Mouse (Mus musculus) midbrain, embryonic 15.5 days (tissue): ENCODE results near the gene Rab20. TPM values are rescaled to one million over a fixed set of nuclear protein-coding genes. Genes with fewer than 3 reads are reported as not detected.

Experiments used
- ATAC-seq: fragments of 200-750 bp; cut with Nextera tagmentation; replicated peaks from 2 replicates; pipeline ENCODE4 v1.8.0; 2017; ENCODE audit warnings: moderate TSS enrichment
- H3K27ac ChIP-seq: fragments of 300-500 bp; sonication (generic); 2 replicates; pipeline ENCODE4 v1.5.1; 2015; ENCODE audit warnings: mild to moderate bottlenecking, inconsistent platforms
- H3K27me3 ChIP-seq: fragments of 300-500 bp; sonication (generic); replicated peaks from 2 replicates; pipeline ENCODE4 v1.6.1; 2015; ENCODE audit warnings: inconsistent platforms
- H3K36me3 ChIP-seq: fragments of 300-500 bp; sonication (generic); replicated peaks from 2 replicates; pipeline ENCODE4 v1.6.1; 2015; ENCODE audit warnings: inconsistent platforms
- H3K4me1 ChIP-seq: fragments of 300-500 bp; sonication (generic); 2 replicates; pipeline ENCODE4 v1.6.1; 2015; ENCODE audit warnings: inconsistent platforms
- H3K4me2 ChIP-seq: fragments of 300-500 bp; sonication (generic); 2 replicates; pipeline ENCODE4 v1.6.1; 2015; ENCODE audit warnings: inconsistent platforms, mild to moderate bottlenecking, moderate library complexity
- H3K4me3 ChIP-seq: fragments of 300-500 bp; sonication (generic); 2 replicates; pipeline ENCODE4 v1.5.1; 2015; ENCODE audit warnings: mild to moderate bottlenecking, inconsistent platforms
- H3K9ac ChIP-seq: fragments of 300-500 bp; sonication (generic); 2 replicates; pipeline ENCODE4 v1.6.1; 2015; ENCODE audit warnings: mild to moderate bottlenecking, inconsistent platforms
- H3K9me3 ChIP-seq: fragments of 300-500 bp; sonication (generic); 2 replicates; pipeline ENCODE4 v1.6.1; 2016; ENCODE audit warnings: inconsistent platforms
- WGBS: fragments of 180-500 bp; shearing (Covaris S2); methylation state at CpG from one replicate; pipeline ENCODE4 v1.1.7; 2015; ENCODE audit warnings: mixed read lengths; 5-methylcytosine and 5-hydroxymethylcytosine counted together
- polyA plus RNA-seq: library from polyadenylated mRNA; unstranded; fragments of >200 nt; fragmentation: Nextera tagmentation; extraction: Ambion mirVana; gene quantifications from 2 replicates; pipeline ENCODE4 v1.2.1, GENCODE M21; 2015

Gene Rab20
- polyA plus RNA-seq, 1 experiment from 2014 or later, result 0.71 TPM

- Histone ChIP-seq H3K9me3 (no peaks in the 10 kb centered on the region), H3K27ac (no peak overlapping the region), H3K4me2 (no peak overlapping the region), H3K9ac (no peak overlapping the region), H3K27me3 (no peaks in the 10 kb centered on the region; the same call in 1 of the 2 replicates), H3K4me1 (peaks cover 3% of the 10 kb centered on the region; the same call in 1 of the 2 replicates), H3K4me3 (no peak overlapping the region), H3K36me3 (no peaks in the 10 kb centered on the region)
- no peak for ATAC-seq
- WGBS, result 93% methylated on average over 23 of the region's 23 CpGs
These were observed 30.5 kb downstream of the Rab20 start for GRCm38 (mm10) chr8:11447910-11448570.

- Histone ChIP-seq H3K36me3 (no peaks in the 10 kb centered on the region), H3K27me3 (no peaks in the 10 kb centered on the region), H3K9me3 (no peaks in the 10 kb centered on the region), H3K4me1 (no peaks in the 10 kb centered on the region), H3K4me3 (no peak overlapping the region), H3K4me2 (no peak overlapping the region), H3K27ac (no peak overlapping the region), H3K9ac (no peak overlapping the region)
- WGBS, result 94% methylated on average over 13 of the region's 13 CpGs
- ATAC-seq, result no peak
These were observed 32.7 kb downstream of the Rab20 start for GRCm38 (mm10) chr8:11445790-11446189.

GRCm38 (mm10) chr8:11444216-11444615 lies 34.3 kb downstream of the Rab20 start:
- Histone ChIP-seq H3K9me3 (no peaks in the 10 kb centered on the region), H3K27ac (no peak overlapping the region), H3K4me3 (no peak overlapping the region), H3K36me3 (no peaks in the 10 kb centered on the region), H3K4me2 (no peak overlapping the region), H3K27me3 (no peaks in the 10 kb centered on the region), H3K9ac (no peak overlapping the region), H3K4me1 (no peaks in the 10 kb centered on the region)
- ATAC-seq, result no peak
- WGBS, result 85% methylated on average over 7 of the region's 7 CpGs

GRCm38 (mm10) chr8:11443611-11444010 lies 34.9 kb downstream of the Rab20 start:
- H3K9me3 ChIP-seq, result no peaks in the 10 kb centered on the region
- H3K27me3 ChIP-seq, result no peaks in the 10 kb centered on the region
- ATAC-seq, result no peak
- no peak overlapping the region for H3K27ac ChIP-seq
- no peak overlapping the region for H3K4me3 ChIP-seq
- no peaks in the 10 kb centered on the region for H3K36me3 ChIP-seq
- WGBS, result 85% methylated on average over 9 of the region's 9 CpGs
- H3K9ac ChIP-seq, result no peak overlapping the region
- no peaks in the 10 kb centered on the region for H3K4me1 ChIP-seq
- H3K4me2 ChIP-seq, result no peak overlapping the region

GRCm38 (mm10) chr8:11441291-11441690 lies 37.2 kb downstream of the Rab20 start:
- no peak overlapping the region for H3K27ac ChIP-seq
- no peaks in the 10 kb centered on the region for H3K36me3 ChIP-seq
- H3K9ac ChIP-seq, result no peak overlapping the region
- H3K4me2 ChIP-seq, result no peak overlapping the region
- H3K4me1 ChIP-seq, result no peaks in the 10 kb centered on the region
- WGBS, result 89% methylated on average over 6 of the region's 6 CpGs
- no peaks in the 10 kb centered on the region for H3K27me3 ChIP-seq
- ATAC-seq, result no peak
- H3K9me3 ChIP-seq, result no peaks in the 10 kb centered on the region
- H3K4me3 ChIP-seq, result no peak overlapping the region

- no peak for ATAC-seq
- H3K27me3 ChIP-seq, result no peaks in the 10 kb centered on the region
- H3K4me2 ChIP-seq, result no peak overlapping the region
- WGBS, result 57% methylated on average over 12 of the region's 12 CpGs
- no peaks in the 10 kb centered on the region for H3K36me3 ChIP-seq
- H3K27ac ChIP-seq, result no peak overlapping the region
- H3K9me3 ChIP-seq, result no peaks in the 10 kb centered on the region
- H3K4me3 ChIP-seq, result no peak overlapping the region
- H3K4me1 ChIP-seq, result no peaks in the 10 kb centered on the region
- H3K9ac ChIP-seq, result no peak overlapping the region
These were observed 40.6 kb downstream of the Rab20 start for GRCm38 (mm10) chr8:11437862-11438261.

- Histone ChIP-seq H3K9ac (no peak overlapping the region), H3K36me3 (no peaks in the 10 kb centered on the region), H3K4me3 (no peak overlapping the region), H3K9me3 (no peaks in the 10 kb centered on the region), H3K27ac (no peak overlapping the region), H3K4me2 (no peak overlapping the region), H3K4me1 (no peaks in the 10 kb centered on the region), H3K27me3 (no peaks in the 10 kb centered on the region)
- 54% methylated on average over 5 of the region's 5 CpGs for WGBS
- no peak for ATAC-seq
These were observed 47.8 kb downstream of the Rab20 start for GRCm38 (mm10) chr8:11430688-11431087.

GRCm38 (mm10) chr8:11423091-11423490 lies 55.4 kb downstream of the Rab20 start:
- H3K27ac ChIP-seq, result no peak overlapping the region
- no peaks in the 10 kb centered on the region for H3K36me3 ChIP-seq
- 59% methylated on average over 7 of the region's 7 CpGs for WGBS
- no peak overlapping the region for H3K4me2 ChIP-seq
- H3K4me1 ChIP-seq, result 0 out of 2 replicates have a peak, but pooled peaks cover 5% of the 10 kb centered on the region
- H3K27me3 ChIP-seq, result no peaks in the 10 kb centered on the region
- ATAC-seq, result no peak
- no peak overlapping the region for H3K9ac ChIP-seq
- no peaks in the 10 kb centered on the region for H3K9me3 ChIP-seq
- no peak overlapping the region for H3K4me3 ChIP-seq

- 0 out of 2 replicates have a peak, but pooled peaks cover 5% of the 10 kb centered on the region for H3K4me1 ChIP-seq
- H3K9ac ChIP-seq, result no peak overlapping the region
- no peak overlapping the region for H3K27ac ChIP-seq
- H3K4me3 ChIP-seq, result no peak overlapping the region
- no peaks in the 10 kb centered on the region for H3K9me3 ChIP-seq
- 82% methylated on average over 6 of the region's 6 CpGs for WGBS
- no peak for ATAC-seq
- no peak overlapping the region for H3K4me2 ChIP-seq
- H3K27me3 ChIP-seq, result no peaks in the 10 kb centered on the region
- H3K36me3 ChIP-seq, result no peaks in the 10 kb centered on the region
These were observed 56.5 kb downstream of the Rab20 start for GRCm38 (mm10) chr8:11421968-11422367.

- Histone ChIP-seq H3K9me3 (no peaks in the 10 kb centered on the region), H3K4me1 (0 out of 2 replicates have a peak, but pooled peaks cover 5% of the 10 kb centered on the region), H3K4me3 (no peak overlapping the region), H3K27ac (no peak overlapping the region), H3K36me3 (no peaks in the 10 kb centered on the region), H3K27me3 (no peaks in the 10 kb centered on the region), H3K9ac (no peak overlapping the region), H3K4me2 (no peak overlapping the region)
- ATAC-seq, result no peak
- WGBS, result 45% methylated on average over 14 of the region's 14 CpGs
These were observed 57.4 kb downstream of the Rab20 start for GRCm38 (mm10) chr8:11421105-11421504.

- Histone ChIP-seq H3K27me3 (no peaks in the 10 kb centered on the region), H3K9me3 (no peaks in the 10 kb centered on the region), H3K4me3 (no peak overlapping the region), H3K4me1 (peaks cover 9% of the 10 kb centered on the region), H3K36me3 (no peaks in the 10 kb centered on the region), H3K4me2 (no peak overlapping the region), H3K27ac (peak overlapping the region; percentile 43), H3K9ac (no peak overlapping the region)
- ATAC-seq, result peak; percentile 35
- WGBS, result 9% methylated on average over 2 of the region's 2 CpGs
These were observed 58.9 kb downstream of the Rab20 start for GRCm38 (mm10) chr8:11419645-11420044.

- Histone ChIP-seq H3K4me2 (no peak overlapping the region), H3K27ac (peak overlapping the region; percentile 63), H3K9me3 (no peaks in the 10 kb centered on the region), H3K4me1 (peaks cover 13% of the 10 kb centered on the region), H3K9ac (no peak overlapping the region), H3K4me3 (no peak overlapping the region), H3K27me3 (no peaks in the 10 kb centered on the region), H3K36me3 (no peaks in the 10 kb centered on the region)
- peak; percentile 68 for ATAC-seq
- WGBS, result 29% methylated on average over 6 of the region's 6 CpGs
These were observed 59.3 kb downstream of the Rab20 start for GRCm38 (mm10) chr8:11419232-11419631.

- H3K4me2 ChIP-seq, result no peak overlapping the region
- ATAC-seq, result no peak
- H3K36me3 ChIP-seq, result no peaks in the 10 kb centered on the region
- H3K4me3 ChIP-seq, result no peak overlapping the region
- no peak overlapping the region for H3K9ac ChIP-seq
- H3K27ac ChIP-seq, result no peak overlapping the region
- WGBS, result 62% methylated on average over 13 of the region's 13 CpGs
- H3K9me3 ChIP-seq, result no peaks in the 10 kb centered on the region
- H3K27me3 ChIP-seq, result no peaks in the 10 kb centered on the region
- H3K4me1 ChIP-seq, result peaks cover 19% of the 10 kb centered on the region
These were observed 60.7 kb downstream of the Rab20 start for GRCm38 (mm10) chr8:11417762-11418161.
